Mouse (Mus musculus): Measurements from ENCODE around the gene Slc39a3. TPM values are rescaled to one million over a fixed set of nuclear protein-coding genes. Genes with fewer than 3 reads are reported as not detected.

Slc39a3 gene
- polyA plus RNA-seq, 1 experiment, result not detected

- 88% methylated on average over 4 of the region's 4 CpGs for WGBS
- TF ChIP-seq CTCF (IDR thresholded peaks at IDR 0.05; ENCODE audit: insufficient read depth, low read depth, low read length) (no peak), POLR2A (IDR thresholded peaks at IDR 0.05; ENCODE audit: insufficient read depth, low read depth, low read length) (no peak)
- no peak overlapping the region for H3K27ac ChIP-seq (ENCODE audit: insufficient read depth, low read depth, low read length)
- H3K4me3 ChIP-seq (ENCODE audit: insufficient read depth, low read depth, low read length), result no peak overlapping the region
- peaks cover 9% of the 10 kb centered on the region for H3K4me1 ChIP-seq (ENCODE audit: control insufficient read depth, insufficient read depth, low read length)
Observed at GRCm38 (mm10) chr10:80982381-80982780, 54.8 kb downstream of the Slc39a3 start.

GRCm38 (mm10) chr10:80981564-80982112, 55.6 kb downstream of the Slc39a3 start:
- TF ChIP-seq POLR2A (IDR thresholded peaks at IDR 0.05; ENCODE audit: insufficient read depth, low read depth, low read length) (no peak), CTCF (IDR thresholded peaks at IDR 0.05; ENCODE audit: insufficient read depth, low read depth, low read length) (no peak)
- WGBS, result 62% methylated on average over 7 of the region's 7 CpGs
- H3K27ac ChIP-seq (ENCODE audit: insufficient read depth, low read depth, low read length), result no peak overlapping the region
- no peak overlapping the region for H3K4me3 ChIP-seq (ENCODE audit: insufficient read depth, low read depth, low read length)
- H3K4me1 ChIP-seq (ENCODE audit: control insufficient read depth, insufficient read depth, low read length), result peaks cover 9% of the 10 kb centered on the region

Other genes starting within 250 kb of the Slc39a3 start
- gene Sf3a2, start 239.2 kb downstream of the Slc39a3 start, polyA plus RNA-seq (2012; ENCODE audit: insufficient read depth, insufficient read length, low replicate concordance, missing spikeins), result not detected in 2 replicates
- gene Plekhj1, start 238.8 kb downstream of the Slc39a3 start, polyA plus RNA-seq (2012; ENCODE audit: insufficient read depth, insufficient read length, low replicate concordance, missing spikeins), result not detected in 2 replicates
- not detected in 2 replicates for gene Amh, start 232.2 kb downstream of the Slc39a3 start, polyA plus RNA-seq (2012; ENCODE audit: insufficient read depth, insufficient read length, low replicate concordance, missing spikeins)
- not detected in 2 replicates for gene Jsrp1, start 223.9 kb downstream of the Slc39a3 start, polyA plus RNA-seq (2012; ENCODE audit: insufficient read depth, insufficient read length, low replicate concordance, missing spikeins)
- 801 TPM in 1 of 2 replicates, not detected in the other for gene Oaz1, start 210.8 kb downstream of the Slc39a3 start, polyA plus RNA-seq (2012; ENCODE audit: insufficient read depth, insufficient read length, low replicate concordance, missing spikeins)
- not detected in 2 replicates for gene Lingo3, start 193.4 kb downstream of the Slc39a3 start, polyA plus RNA-seq (2012; ENCODE audit: insufficient read depth, insufficient read length, low replicate concordance, missing spikeins)
- not detected in 2 replicates for gene Lsm7, start 182.2 kb downstream of the Slc39a3 start, polyA plus RNA-seq (2012; ENCODE audit: insufficient read depth, insufficient read length, low replicate concordance, missing spikeins)
- gene Sppl2b, start 182.2 kb downstream of the Slc39a3 start, polyA plus RNA-seq (2012; ENCODE audit: insufficient read depth, insufficient read length, low replicate concordance, missing spikeins), result not detected in 2 replicates
- not detected in 2 replicates for gene Tmprss9, start 165.6 kb downstream of the Slc39a3 start, polyA plus RNA-seq (2012; ENCODE audit: insufficient read depth, insufficient read length, low replicate concordance, missing spikeins)
- gene Timm13, start 136.5 kb downstream of the Slc39a3 start, polyA plus RNA-seq (2012; ENCODE audit: insufficient read depth, insufficient read length, low replicate concordance, missing spikeins), result not detected in 2 replicates
- not detected in 2 replicates for gene Lmnb2, start 119.2 kb downstream of the Slc39a3 start, polyA plus RNA-seq (2012; ENCODE audit: insufficient read depth, insufficient read length, low replicate concordance, missing spikeins)
- not detected in 2 replicates for gene Gadd45b, start 107.4 kb downstream of the Slc39a3 start, polyA plus RNA-seq (2012; ENCODE audit: insufficient read depth, insufficient read length, low replicate concordance, missing spikeins)
- not detected in 2 replicates for gene Gng7, start 22.5 kb downstream of the Slc39a3 start, polyA plus RNA-seq (2012; ENCODE audit: insufficient read depth, insufficient read length, low replicate concordance, missing spikeins)
- not detected in 2 replicates for gene Diras1, start 11.8 kb downstream of the Slc39a3 start, polyA plus RNA-seq (2012; ENCODE audit: insufficient read depth, insufficient read length, low replicate concordance, missing spikeins)
- not detected in 2 replicates for gene Sgta, start 22.8 kb upstream of the Slc39a3 start, polyA plus RNA-seq (2012; ENCODE audit: insufficient read depth, insufficient read length, low replicate concordance, missing spikeins)
- gene Thop1, start 32.6 kb upstream of the Slc39a3 start, polyA plus RNA-seq (2012; ENCODE audit: insufficient read depth, insufficient read length, low replicate concordance, missing spikeins), result not detected in 2 replicates
- not detected in 2 replicates for gene Creb3l3, start 61.4 kb upstream of the Slc39a3 start, polyA plus RNA-seq (2012; ENCODE audit: insufficient read depth, insufficient read length, low replicate concordance, missing spikeins)
- not detected in 2 replicates for gene Map2k2, start 68.5 kb upstream of the Slc39a3 start, polyA plus RNA-seq (2012; ENCODE audit: insufficient read depth, insufficient read length, low replicate concordance, missing spikeins)
- 77.0 TPM in 1 of 2 replicates, not detected in the other for gene Zbtb7a, start 97.8 kb upstream of the Slc39a3 start, polyA plus RNA-seq (2012; ENCODE audit: insufficient read depth, insufficient read length, low replicate concordance, missing spikeins)
- not detected in 2 replicates for gene Pias4, start 130.5 kb upstream of the Slc39a3 start, polyA plus RNA-seq (2012; ENCODE audit: insufficient read depth, insufficient read length, low replicate concordance, missing spikeins)
- gene Eef2, start 139.2 kb upstream of the Slc39a3 start, polyA plus RNA-seq (2012; ENCODE audit: insufficient read depth, insufficient read length, low replicate concordance, missing spikeins), result 423 and 2,167 TPM in 2 replicates
- not detected in 2 replicates for gene Dapk3, start 145.6 kb upstream of the Slc39a3 start, polyA plus RNA-seq (2012; ENCODE audit: insufficient read depth, insufficient read length, low replicate concordance, missing spikeins)
- gene 4930442H23Rik, start 146.4 kb upstream of the Slc39a3 start, polyA plus RNA-seq (2012; ENCODE audit: insufficient read depth, insufficient read length, low replicate concordance, missing spikeins), result not detected in 2 replicates
- gene Nmrk2, start 164.6 kb upstream of the Slc39a3 start, polyA plus RNA-seq (2012; ENCODE audit: insufficient read depth, insufficient read length, low replicate concordance, missing spikeins), result not detected in 2 replicates
- gene Atcay, start 193.4 kb upstream of the Slc39a3 start, polyA plus RNA-seq (2012; ENCODE audit: insufficient read depth, insufficient read length, low replicate concordance, missing spikeins), result not detected in 2 replicates
- gene Zfr2, start 195.7 kb upstream of the Slc39a3 start, polyA plus RNA-seq (2012; ENCODE audit: insufficient read depth, insufficient read length, low replicate concordance, missing spikeins), result not detected in 2 replicates
- not detected in 2 replicates for gene Matk, start 215.5 kb upstream of the Slc39a3 start, polyA plus RNA-seq (2012; ENCODE audit: insufficient read depth, insufficient read length, low replicate concordance, missing spikeins)
- not detected in 2 replicates for gene Mrpl54, start 229.5 kb upstream of the Slc39a3 start, polyA plus RNA-seq (2012; ENCODE audit: insufficient read depth, insufficient read length, low replicate concordance, missing spikeins)
- not detected in 2 replicates for gene Apba3, start 229.5 kb upstream of the Slc39a3 start, polyA plus RNA-seq (2012; ENCODE audit: insufficient read depth, insufficient read length, low replicate concordance, missing spikeins)

Measured in olfactory bulb, adult 2 months (tissue).